Mouse (Mus musculus): ENCODE measurements around the gene Rassf1. TPM values are rescaled to one million over a fixed set of nuclear protein-coding genes. Genes with fewer than 3 reads are reported as not detected.
"Not testable (repeated sequence)": the region's sequence is repeated elsewhere in the genome, so short reads cannot be mapped to it uniquely, and the experiment has no call there.

The Rassf1 gene
- total and polyA plus RNA-seq, 3 experiments: 11.6 to 17.7 (median 15.3) TPM

DNA sequence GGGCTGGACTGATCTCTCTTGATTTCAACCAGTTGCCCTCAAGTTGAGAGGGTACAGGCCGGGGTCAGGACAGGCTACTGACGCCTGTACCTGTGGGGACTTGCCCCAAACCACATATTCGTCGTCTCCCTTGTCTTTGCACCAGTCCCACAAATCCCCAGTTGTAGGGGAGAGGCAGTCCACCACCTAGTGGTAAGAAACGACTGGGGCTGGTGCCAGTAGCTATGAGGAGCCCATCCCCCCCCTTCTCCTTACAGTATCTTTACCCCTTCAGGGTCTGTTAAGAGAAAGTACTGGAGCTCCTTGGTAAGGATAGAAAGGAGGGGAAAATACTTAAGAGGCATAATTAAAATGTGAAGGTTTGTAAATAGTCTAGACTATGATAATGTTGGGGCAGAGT is 14.2 kb downstream of the Rassf1 start:
- H3K4me3 ChIP-seq (replicated peaks in 1 of 3; ENCODE audit: low read depth in 2 of 3, low read length in 2 of 3, poor library complexity in 1 of 3); H3K9me3 ChIP-seq (replicated peaks; ENCODE audit: low read length); H3K79me2 ChIP-seq (replicated peaks; ENCODE audit: control insufficient read depth, extremely low read depth, insufficient read depth, poor library complexity, severe bottlenecking); H3K4me2 ChIP-seq (ENCODE audit: insufficient read depth, low read depth, poor library complexity, severe bottlenecking); in situ Hi-C loops (cut with MboI; ENCODE audit: low pct_ligation_motif_present, low pct_unique_long_range_greater_than_20kb, low sequenced_read_pairs); dilution Hi-C loops (cut with MboI; ENCODE audit: extremely low pct_ligation_motif_present, extremely low pct_unique_long_range_greater_than_20kb, low sequenced_read_pairs); H3K27me3 ChIP-seq (replicated peaks); H3K9ac ChIP-seq (ENCODE audit: insufficient read depth, low read depth): not testable (repeated sequence)
- 0 out of 2 replicates have a peak, but pooled peaks have one; percentile 15 for TF ChIP-seq SMC3 (IDR thresholded peaks at IDR 0.05; ENCODE audit: low read depth, low read length)
- peak; percentile 7 for TF ChIP-seq RAD21 (IDR thresholded peaks at IDR 0.05; ENCODE audit: low read depth, low read length)
- 0 out of 2 replicates have a peak, but pooled peaks have one; percentile 36 for TF ChIP-seq CHD2 (IDR thresholded peaks at IDR 0.05; ENCODE audit: low read length)
- TF ChIP-seq CTCF (conservative IDR thresholded peaks at IDR 0.05 in 1 of 2, IDR thresholded peaks at IDR 0.05 in 1 of 2; ENCODE audit: low read depth in 2 of 2, low read length in 2 of 2): peak in 1 of 2 experiments; percentile 51; a peak in 2 of 4 replicates
- Histone ChIP-seq H3K4me1 (ENCODE audit: control insufficient read depth in 1 of 2, insufficient read depth in 2 of 2) (peaks cover 23 to 58% of the 10 kb centered on the region in 2 experiments), H3K27ac (ENCODE audit: insufficient read depth, low read depth) (peak overlapping the region; percentile 21), H3K36me3 (replicated peaks in 1 of 2; ENCODE audit: control insufficient read depth in 1 of 2, insufficient read depth in 1 of 2, low read length in 1 of 2) (peaks cover 26 to 50% of the 10 kb centered on the region in 2 experiments)
- peak; percentile 55 for DNase-seq (ENCODE audit: extremely low read depth)

DNA sequence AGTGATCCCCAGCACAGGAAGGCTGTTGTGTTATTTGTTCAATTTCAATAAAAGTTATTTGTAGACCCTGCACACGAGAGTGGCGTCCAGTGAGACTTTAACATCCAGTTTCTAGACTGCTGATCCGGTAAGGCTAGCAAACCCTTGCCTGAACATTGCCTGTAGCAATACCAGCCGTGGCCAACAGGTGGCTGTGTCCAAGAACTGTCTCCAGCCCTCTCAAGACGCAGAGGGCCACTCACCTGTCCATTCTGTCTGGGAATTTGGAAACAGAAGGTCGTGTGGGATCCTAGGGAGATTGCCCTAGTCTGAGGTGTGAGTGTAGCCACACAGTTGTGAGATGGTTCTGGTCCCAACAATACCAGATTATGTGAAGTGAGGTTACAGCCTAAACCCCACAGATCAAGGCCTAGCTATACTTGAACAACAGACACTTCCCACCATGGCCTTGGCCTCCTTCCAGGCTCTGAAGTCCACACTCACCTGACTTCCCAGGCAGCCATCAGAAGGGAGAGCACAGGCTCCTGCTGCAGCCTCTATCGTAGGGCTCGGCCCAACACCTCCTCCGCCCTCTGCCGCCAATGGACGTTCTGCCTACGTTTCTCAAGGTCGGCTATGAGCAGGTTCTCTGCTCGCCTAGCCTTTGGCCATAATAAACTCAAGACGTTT is 14.8 kb downstream of the Rassf1 start:
- Histone ChIP-seq H3K36me3 (replicated peaks in 1 of 2; ENCODE audit: control insufficient read depth in 1 of 2, insufficient read depth in 1 of 2, low read length in 1 of 2) (peaks cover 29 to 50% of the 10 kb centered on the region in 2 experiments), H3K27me3 (replicated peaks) (no peaks in the 10 kb centered on the region), H3K4me1 (ENCODE audit: control insufficient read depth in 1 of 2, insufficient read depth in 2 of 2) (peaks cover 23 to 65% of the 10 kb centered on the region in 2 experiments), H3K9ac (ENCODE audit: insufficient read depth, low read depth) (no peak overlapping the region), H3K79me2 (replicated peaks; ENCODE audit: control insufficient read depth, extremely low read depth, insufficient read depth, poor library complexity, severe bottlenecking) (peaks cover 9% of the 10 kb centered on the region), H3K27ac (ENCODE audit: insufficient read depth, low read depth) (no peak overlapping the region), H3K9me3 (replicated peaks; ENCODE audit: low read length) (no peaks in the 10 kb centered on the region), H3K4me2 (ENCODE audit: insufficient read depth, low read depth, poor library complexity, severe bottlenecking) (no peak overlapping the region), H3K4me3 (replicated peaks in 1 of 3; ENCODE audit: low read depth in 2 of 3, low read length in 2 of 3, poor library complexity in 1 of 3) (no peak overlapping the region)
- no peak for TF ChIP-seq BHLHE40 (IDR thresholded peaks at IDR 0.05; ENCODE audit: low read depth, low read length)
- no peak for TF ChIP-seq POLR2AphosphoS2 (IDR thresholded peaks at IDR 0.05; ENCODE audit: low read depth, low read length)
- 0 out of 2 replicates have a peak, but pooled peaks have one; percentile 32 for TF ChIP-seq IRF4 (IDR thresholded peaks at IDR 0.05; ENCODE audit: low read depth, low read length)
- TF ChIP-seq SMC3 (IDR thresholded peaks at IDR 0.05; ENCODE audit: low read depth, low read length): peak; percentile 66
- TF ChIP-seq HCFC1 (IDR thresholded peaks at IDR 0.05; ENCODE audit: low read depth, low read length): 0 out of 2 replicates have a peak, but pooled peaks have one; percentile 15
- peak; percentile 70 to 91 for TF ChIP-seq CTCF (conservative IDR thresholded peaks at IDR 0.05 in 1 of 2, IDR thresholded peaks at IDR 0.05 in 1 of 2; ENCODE audit: low read depth in 2 of 2, low read length in 2 of 2)
- TF ChIP-seq RAD21 (IDR thresholded peaks at IDR 0.05; ENCODE audit: low read depth, low read length): peak; percentile 41
- TF ChIP-seq GABPA (IDR thresholded peaks at IDR 0.05; ENCODE audit: insufficient replicate concordance, low read depth, low read length): no peak
- 0 out of 2 replicates have a peak, but pooled peaks have one; percentile 35 for TF ChIP-seq RCOR1 (conservative IDR thresholded peaks at IDR 0.05; ENCODE audit: low read depth, low read length)
- DNase-seq (ENCODE audit: extremely low read depth): peak; percentile 77
- in situ Hi-C loops (cut with MboI; ENCODE audit: low pct_ligation_motif_present, low pct_unique_long_range_greater_than_20kb, low sequenced_read_pairs) (no loop called here), dilution Hi-C loops (cut with MboI; ENCODE audit: extremely low pct_ligation_motif_present, extremely low pct_unique_long_range_greater_than_20kb, low sequenced_read_pairs) (no loop called here)

DNA sequence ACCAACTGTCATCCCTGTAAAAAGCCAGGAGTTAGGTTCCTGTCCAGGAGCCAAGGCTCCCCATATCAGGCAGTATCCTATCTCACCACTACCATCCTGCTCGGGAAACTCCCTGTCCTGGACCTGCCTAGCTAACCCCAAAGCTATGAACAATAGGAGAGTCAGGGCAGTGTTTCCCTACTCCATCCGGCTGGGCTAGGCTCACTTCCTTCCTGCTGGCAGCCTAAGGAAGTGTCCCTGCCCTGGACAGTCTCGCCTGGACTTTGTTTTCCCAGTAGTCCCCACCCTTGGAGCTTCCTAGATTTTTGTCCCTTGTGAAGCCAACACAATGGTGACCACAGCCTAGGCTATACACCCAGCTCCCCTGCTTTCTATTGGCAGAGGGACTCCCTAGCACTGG is 15.5 kb downstream of the Rassf1 start:
- DNase-seq (ENCODE audit: extremely low read depth): no peak
- H3K4me1 ChIP-seq (ENCODE audit: control insufficient read depth in 1 of 2, insufficient read depth in 2 of 2): peaks cover 23 to 64% of the 10 kb centered on the region in 2 experiments

More for the DNA sequence above, 15.5 kb downstream of the Rassf1 start:
- Histone ChIP-seq H3K9me3 (replicated peaks; ENCODE audit: low read length) (no peaks in the 10 kb centered on the region), H3K4me3 (replicated peaks in 1 of 3; ENCODE audit: low read depth in 2 of 3, low read length in 2 of 3, poor library complexity in 1 of 3) (no peak overlapping the region), H3K27me3 (replicated peaks) (no peaks in the 10 kb centered on the region), H3K36me3 (replicated peaks in 1 of 2; ENCODE audit: control insufficient read depth in 1 of 2, insufficient read depth in 1 of 2, low read length in 1 of 2) (peaks cover 29 to 50% of the 10 kb centered on the region in 2 experiments), H3K27ac (ENCODE audit: insufficient read depth, low read depth) (no peak overlapping the region), H3K9ac (ENCODE audit: insufficient read depth, low read depth) (no peak overlapping the region), H3K79me2 (replicated peaks; ENCODE audit: control insufficient read depth, extremely low read depth, insufficient read depth, poor library complexity, severe bottlenecking) (peaks cover 9% of the 10 kb centered on the region), H3K4me2 (ENCODE audit: insufficient read depth, low read depth, poor library complexity, severe bottlenecking) (no peak overlapping the region)
- in situ Hi-C loops (cut with MboI; ENCODE audit: low pct_ligation_motif_present, low pct_unique_long_range_greater_than_20kb, low sequenced_read_pairs) (no loop called here), dilution Hi-C loops (cut with MboI; ENCODE audit: extremely low pct_ligation_motif_present, extremely low pct_unique_long_range_greater_than_20kb, low sequenced_read_pairs) (no loop called here)
- TF ChIP-seq CHD1 (IDR thresholded peaks at IDR 0.05; ENCODE audit: low read depth, low read length) (no peak), UBTF (IDR thresholded peaks at IDR 0.05; ENCODE audit: low read depth, low read length) (no peak), NRF1 (IDR thresholded peaks at IDR 0.05; ENCODE audit: low read depth, low read length) (no peak), ZMIZ1 (IDR thresholded peaks at IDR 0.05; ENCODE audit: low read depth, low read length) (no peak), USF2 (conservative IDR thresholded peaks at IDR 0.05; ENCODE audit: low read depth, low read length) (no peak), MYC (IDR thresholded peaks at IDR 0.05; ENCODE audit: low read depth, low read length) (no peak), EP300 (IDR thresholded peaks at IDR 0.05; ENCODE audit: low read length) (no peak), POLR2AphosphoS2 (IDR thresholded peaks at IDR 0.05; ENCODE audit: low read depth, low read length) (no peak), IRF4 (IDR thresholded peaks at IDR 0.05; ENCODE audit: low read depth, low read length) (no peak), PAX5 (IDR thresholded peaks at IDR 0.05; ENCODE audit: low read length) (no peak), NELFE (IDR thresholded peaks at IDR 0.05; ENCODE audit: low read depth, low read length) (no peak), MEF2A (IDR thresholded peaks at IDR 0.05; ENCODE audit: borderline replicate concordance, low read depth, low read length) (no peak)
